Mouse (Mus musculus): ENCODE results near the gene Phactr1.
"Not testable (repeated sequence)": the region's sequence is repeated elsewhere in the genome, so short reads cannot be mapped to it uniquely, and the experiment has no call there.

Gene Phactr1

DNA sequence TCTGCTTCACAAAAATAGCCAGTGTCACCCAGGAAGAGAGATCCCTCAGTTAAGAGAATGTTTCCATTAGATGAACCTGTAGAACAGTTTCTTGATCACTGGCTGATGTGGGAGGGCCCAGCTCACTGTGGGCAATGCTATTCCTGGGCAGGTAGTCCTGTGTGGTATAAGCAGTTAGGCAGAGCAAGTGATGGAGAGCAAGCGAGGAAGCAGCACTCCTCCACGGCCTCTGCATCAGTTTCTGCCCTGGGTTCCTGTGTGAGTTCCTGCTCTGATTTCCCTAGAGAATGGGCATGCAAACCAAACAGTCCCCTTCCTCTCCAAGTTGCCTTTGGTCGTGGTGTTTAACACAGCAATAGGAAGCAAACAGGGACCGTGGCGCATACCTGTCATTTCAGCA, 251.6 kb downstream of the Phactr1 start:
- no peak for DNase-seq

- DNase-seq, result no peak
Measured at GRCm38 (mm10) chr13:42934538-42935126, 254.2 kb downstream of the Phactr1 start.

DNA sequence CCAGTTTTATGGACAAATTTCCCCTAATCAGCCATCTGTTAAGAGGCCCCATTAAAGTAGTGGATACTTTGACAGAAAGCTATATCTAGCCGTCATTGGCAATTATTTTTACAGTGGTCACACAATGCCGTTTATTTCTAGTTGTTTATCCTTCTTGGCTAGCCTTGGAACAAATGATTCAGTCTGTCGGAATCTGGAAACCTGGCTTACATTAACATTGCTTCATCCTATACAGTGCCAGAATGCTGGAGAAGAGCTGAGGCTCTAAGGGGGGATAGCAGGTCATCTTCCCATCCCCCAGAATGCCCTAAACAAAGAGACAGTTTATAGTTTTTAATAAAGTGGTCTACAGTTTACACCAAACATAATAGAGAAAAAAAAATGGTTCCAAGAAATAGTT, 257.4 kb downstream of the Phactr1 start:
- no peak for DNase-seq

GRCm38 (mm10) chr13:42938346-42938745, 257.9 kb downstream of the Phactr1 start:
- no peak for DNase-seq

GRCm38 (mm10) chr13:42940271-42940670, 259.8 kb downstream of the Phactr1 start:
- DNase-seq, result no peak

GRCm38 (mm10) chr13:42944106-42944505, 263.7 kb downstream of the Phactr1 start:
- no peak for DNase-seq

DNA sequence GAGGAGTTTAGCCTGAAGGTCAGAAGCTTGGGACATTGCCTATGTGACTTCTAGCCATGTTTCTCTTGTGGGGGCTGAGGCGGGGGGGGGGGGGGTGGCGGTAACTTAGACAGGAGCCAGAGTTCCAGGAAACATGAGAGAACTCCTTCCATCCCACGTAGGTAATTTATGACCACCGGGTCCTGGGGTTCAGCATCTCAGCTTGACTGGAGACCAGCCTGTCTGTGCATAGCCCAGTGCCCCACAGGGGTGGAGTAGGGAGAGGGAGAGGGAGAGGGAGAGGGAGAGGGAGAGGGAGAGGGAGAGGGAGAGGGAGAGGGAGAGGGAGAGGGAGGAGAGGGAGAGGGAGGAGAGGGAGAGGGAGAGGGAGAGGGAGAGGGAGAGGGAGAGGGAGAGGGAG, 264.8 kb downstream of the Phactr1 start:
- not testable (repeated sequence) for DNase-seq

DNA sequence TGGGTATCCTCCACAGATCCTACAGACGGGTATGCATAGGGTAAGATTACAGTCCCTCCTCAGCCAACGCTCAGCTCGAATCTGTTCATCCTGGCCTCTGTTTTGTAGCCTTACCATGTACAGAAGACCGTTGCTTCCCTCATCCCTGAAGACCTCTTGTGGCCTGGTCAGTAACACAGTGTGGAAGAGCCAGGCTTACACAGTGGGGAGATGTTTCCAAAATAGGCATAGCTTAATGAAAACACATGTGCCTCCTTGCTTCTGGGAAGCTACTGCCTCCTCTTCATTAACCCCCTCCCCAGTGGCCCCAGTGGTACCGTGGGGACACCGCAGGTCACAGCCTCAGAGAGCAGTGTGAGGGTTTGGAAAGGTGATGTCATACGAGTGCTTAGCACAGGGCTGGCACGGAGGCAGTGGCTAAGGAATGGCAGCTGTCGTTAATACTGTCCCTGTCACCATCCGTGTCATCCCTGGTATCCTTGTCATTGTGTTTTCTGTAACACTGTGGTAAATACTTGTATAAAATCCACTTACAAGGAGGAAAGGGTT, 268.4 kb downstream of the Phactr1 start:
- no peak for DNase-seq

DNA sequence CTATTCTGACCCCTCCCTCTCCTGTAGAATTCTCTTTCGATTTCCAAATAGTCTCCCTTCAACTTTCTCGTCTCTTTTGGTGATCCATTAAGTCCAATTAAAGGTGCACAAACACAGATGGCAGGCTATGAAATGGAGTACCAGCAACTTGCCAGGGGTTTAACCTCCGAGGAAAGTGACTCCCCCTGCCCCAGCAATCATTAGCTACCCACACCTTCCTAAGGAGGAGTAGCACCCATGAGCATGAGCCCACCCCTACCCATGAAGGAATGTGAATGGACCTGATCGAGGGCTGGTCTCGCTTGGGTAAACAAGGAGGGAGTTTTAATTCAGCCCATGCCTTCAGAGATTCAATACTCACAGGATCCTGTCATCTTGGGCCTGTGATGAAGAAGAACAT, 268.9 kb downstream of the Phactr1 start:
- DNase-seq, result no peak

DNA sequence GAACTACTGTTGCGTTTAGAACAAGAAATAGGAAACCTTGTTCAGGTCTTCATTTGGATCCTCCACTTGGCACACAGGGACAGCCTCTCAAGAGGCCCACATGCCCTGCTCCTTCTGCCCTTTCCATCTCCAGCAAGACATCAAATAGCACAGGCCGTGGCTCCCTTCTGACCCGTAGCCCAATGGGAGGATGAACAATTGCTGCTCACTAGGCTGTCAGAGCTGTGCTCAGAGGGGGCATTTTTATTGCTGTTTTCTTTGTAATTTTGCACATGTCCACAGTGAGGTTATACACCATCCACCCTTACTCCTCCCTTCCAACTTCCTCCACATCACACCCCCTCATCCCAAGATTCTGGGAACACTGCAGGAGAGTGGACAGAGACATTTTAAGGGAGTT, 269.6 kb downstream of the Phactr1 start:
- DNase-seq, result no peak

DNA sequence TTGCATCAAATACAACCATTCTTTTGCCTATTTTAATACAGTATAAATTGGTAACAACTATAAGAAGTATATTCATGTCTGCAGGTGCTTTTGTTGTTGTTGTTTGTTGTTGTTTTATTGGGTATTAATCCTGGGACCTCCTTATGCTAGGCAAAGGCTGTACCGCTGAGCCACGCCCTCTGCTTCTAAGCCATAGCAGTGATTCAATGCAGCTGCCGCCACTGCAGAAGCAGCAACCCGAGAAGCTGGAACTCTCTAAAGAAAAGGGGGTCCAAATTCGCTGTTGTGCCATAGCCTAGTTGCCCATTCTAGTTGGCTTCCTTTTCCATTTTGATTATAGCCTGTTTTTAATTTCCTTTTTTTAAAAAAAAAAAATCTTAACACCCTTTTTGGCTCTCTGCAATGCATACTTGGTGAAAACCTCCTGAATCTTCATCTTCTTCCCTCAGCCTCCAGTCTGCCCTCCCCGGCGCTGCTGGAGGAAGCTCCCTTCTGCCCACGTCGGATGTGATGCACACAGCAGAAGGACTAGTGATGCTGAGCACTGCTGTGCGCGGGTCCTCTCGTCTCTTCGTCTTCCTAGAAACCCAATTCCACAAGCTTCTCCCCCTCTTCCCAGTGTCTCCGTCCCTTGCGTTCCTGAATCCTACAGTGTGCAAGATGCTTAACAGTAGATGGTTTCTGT, 271.8 kb downstream of the Phactr1 start:
- no peak for DNase-seq

- DNase-seq, result no peak
Measured at GRCm38 (mm10) chr13:42953071-42953470, 272.6 kb downstream of the Phactr1 start.

- no peak for DNase-seq
Measured at GRCm38 (mm10) chr13:42954116-42954515, 273.7 kb downstream of the Phactr1 start.

DNA sequence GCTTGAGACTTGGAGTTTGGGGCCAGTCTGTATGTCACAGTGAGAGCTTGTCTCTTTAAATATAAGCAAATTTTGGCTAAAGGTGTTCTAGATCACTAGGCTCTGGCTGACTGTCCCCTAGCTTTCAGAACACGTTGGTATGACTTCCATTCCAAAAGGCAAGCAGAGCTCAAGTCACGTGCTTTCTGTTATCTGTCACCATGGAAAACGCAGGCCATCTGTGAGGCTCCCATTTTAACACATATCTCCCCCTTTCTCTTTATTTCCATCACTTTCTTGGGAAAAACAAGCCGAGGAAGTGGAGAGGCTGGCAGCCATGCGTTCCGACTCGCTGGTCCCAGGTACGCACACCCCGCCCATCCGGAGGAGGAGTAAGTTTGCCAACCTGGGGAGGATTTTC, 275.9 kb downstream of the Phactr1 start:
- no peak for DNase-seq

DNA sequence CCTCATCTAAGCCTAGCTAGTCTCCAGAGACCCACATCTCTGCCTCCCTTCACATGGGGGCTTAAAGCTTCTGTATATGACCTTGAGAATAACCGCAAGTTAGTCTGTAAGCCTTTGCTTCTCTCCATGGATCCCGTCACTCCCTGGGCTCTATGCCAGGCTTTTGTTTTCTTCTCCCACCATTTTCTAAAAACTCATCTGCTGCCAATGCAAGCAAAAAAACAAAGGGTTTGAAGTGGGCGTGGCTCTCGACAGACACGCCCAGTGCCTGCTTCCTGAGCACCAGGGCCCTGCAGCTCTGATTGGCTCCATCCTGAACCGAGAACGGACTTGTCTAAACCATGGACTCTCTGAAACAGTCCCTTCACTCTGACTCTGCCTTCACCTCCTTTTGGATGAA, 277.4 kb downstream of the Phactr1 start:
- no peak for DNase-seq

GRCm38 (mm10) chr13:42958867-42959266, 278.4 kb downstream of the Phactr1 start:
- no peak for DNase-seq

GRCm38 (mm10) chr13:42961561-42961960, 281.1 kb downstream of the Phactr1 start:
- DNase-seq, result no peak

GRCm38 (mm10) chr13:42968537-42968936, 288.1 kb downstream of the Phactr1 start:
- DNase-seq, result no peak

GRCm38 (mm10) chr13:42973561-42973960, 293.1 kb downstream of the Phactr1 start:
- no peak for DNase-seq

- DNase-seq, result no peak
Measured at GRCm38 (mm10) chr13:42973961-42974360, 293.5 kb downstream of the Phactr1 start.

- no peak for DNase-seq
Measured at GRCm38 (mm10) chr13:42974506-42974905, 294.1 kb downstream of the Phactr1 start.

- DNase-seq, result no peak
Measured at GRCm38 (mm10) chr13:42976144-42976543, 295.7 kb downstream of the Phactr1 start.

GRCm38 (mm10) chr13:42976967-42977366, 296.5 kb downstream of the Phactr1 start:
- DNase-seq, result no peak

DNA sequence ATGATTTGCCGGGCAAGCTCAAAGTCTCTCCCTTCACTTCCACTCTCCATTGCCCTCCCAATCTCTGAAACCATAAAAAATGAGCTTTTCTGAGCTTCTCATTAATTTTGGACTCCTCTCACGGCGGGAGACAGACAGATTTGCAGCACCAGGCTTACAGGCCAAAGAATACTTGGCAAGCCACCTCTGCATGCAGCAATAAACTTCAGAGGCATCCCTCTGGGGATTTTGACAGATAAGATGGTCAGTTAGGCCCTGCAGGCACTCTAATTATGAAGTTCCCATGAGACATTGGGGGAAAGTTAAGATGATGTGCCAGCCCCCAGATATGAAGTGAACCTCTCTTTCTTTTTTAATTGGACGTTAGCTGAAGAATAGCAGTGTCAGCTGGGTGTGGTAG, 300.2 kb downstream of the Phactr1 start:
- no peak for DNase-seq

DNA sequence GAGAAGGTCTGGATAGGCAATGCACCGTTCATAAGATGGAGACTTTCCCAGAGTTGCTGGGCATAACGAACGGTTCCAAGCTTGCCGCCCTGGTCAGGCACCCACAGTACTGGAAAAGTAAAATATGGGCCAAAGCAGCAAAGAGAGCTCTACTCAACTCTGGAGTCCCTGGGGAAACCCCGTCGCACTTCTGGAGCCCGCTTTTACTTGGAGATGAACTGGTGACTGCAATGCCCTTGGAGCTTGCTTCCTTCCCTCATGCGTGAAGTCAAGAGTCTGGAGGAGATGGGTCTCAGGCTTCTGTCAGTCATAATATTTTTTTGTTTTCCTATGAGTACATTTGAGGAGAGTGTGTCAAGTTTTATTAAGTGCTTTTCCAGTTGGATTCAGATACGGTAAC, 302.2 kb downstream of the Phactr1 start:
- no peak for DNase-seq

Data from kidney, postnatal 25 days (tissue).